Comparison of ENCODE assay signal across 19 mouse cellular contexts in the genomic region with DNA sequence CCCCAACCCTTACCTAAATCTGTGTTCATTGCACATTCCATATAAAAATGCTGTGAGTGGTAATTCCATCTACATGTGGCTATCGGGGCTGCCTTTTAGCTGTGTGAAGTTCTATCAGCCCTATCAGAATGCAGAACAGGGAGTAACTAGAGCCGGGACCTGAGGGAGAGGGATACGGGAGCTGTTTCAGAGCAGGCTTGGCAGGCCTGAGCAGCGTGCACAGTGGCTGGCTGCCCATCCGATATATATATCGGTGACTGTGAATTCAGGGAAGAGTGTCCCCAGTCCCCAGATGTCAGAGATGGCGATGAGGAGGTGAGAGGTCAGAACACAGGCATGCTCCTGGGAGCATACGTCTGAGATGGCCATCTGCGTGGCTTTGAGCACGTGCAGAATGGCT.
DNase-seq lines count a peak whose midpoint lies in the region; ATAC-seq and TF ChIP-seq lines count a peak whose summit lies in the region.
"Had no signal": no experiment of that assay in that cellular context is flagged by ENCODE, and none has a peak within 500 bp of the region (broad histone marks: within the 10 kb centered on the region; RNA-seq: fewer than 3 reads in every experiment).

No protein-coding gene starts in this region.

- 62% methylated on average over 10 of the region's 10 CpGs for WGBS in forebrain, embryonic 13.5 days
- 37% methylated on average over 10 of the region's 10 CpGs for WGBS in hindbrain, embryonic 13.5 days
- 52% methylated on average over 10 of the region's 10 CpGs for WGBS in midbrain, embryonic 16.5 days
- WGBS in lung, postnatal 0 days: 73% methylated on average over 10 of the region's 10 CpGs

- peaks cover 15% of the 10 kb centered on the region for H3K4me1 ChIP-seq in forebrain, embryonic 13.5 days
- peaks cover 15% of the 10 kb centered on the region for H3K4me1 ChIP-seq in hindbrain, embryonic 13.5 days (replicated peaks)
- H3K4me1 ChIP-seq in midbrain, embryonic 16.5 days (ENCODE audit: control insufficient read depth, insufficient read depth, low read length): no peaks in the 10 kb centered on the region; the same call in 1 of the 2 replicates
- peaks cover 6% of the 10 kb centered on the region; the same call in 1 of the 2 replicates for H3K4me1 ChIP-seq in lung, postnatal 0 days (ENCODE audit: insufficient read depth, low read depth, low read length)
- H3K4me1 ChIP-seq: embryonic facial prominence, embryonic 15.5 days had no signal

- H3K9me3 ChIP-seq in forebrain, embryonic 13.5 days (replicated peaks): no peaks in the 10 kb centered on the region
- H3K9me3 ChIP-seq in hindbrain, embryonic 13.5 days: no peaks in the 10 kb centered on the region
- H3K9me3 ChIP-seq in midbrain, embryonic 16.5 days (replicated peaks; ENCODE audit: control insufficient read depth, low read length, poor library complexity, severe bottlenecking): no peaks in the 10 kb centered on the region
- H3K9me3 ChIP-seq in lung, postnatal 0 days (ENCODE audit: low read length): no peaks in the 10 kb centered on the region
- H3K9me3 ChIP-seq: embryonic facial prominence, embryonic 15.5 days; neural tube, embryonic 13.5 days had no signal

- H3K9ac ChIP-seq in forebrain, embryonic 13.5 days: no peak overlapping the region
- H3K9ac ChIP-seq in hindbrain, embryonic 13.5 days: no peak overlapping the region
- no peak overlapping the region for H3K9ac ChIP-seq in midbrain, embryonic 16.5 days (ENCODE audit: low read depth, low read length)
- H3K9ac ChIP-seq in lung, postnatal 0 days (replicated peaks; ENCODE audit: low read depth): no peak overlapping the region
- H3K9ac ChIP-seq: embryonic facial prominence, embryonic 15.5 days; neural tube, embryonic 13.5 days had no signal

- DNase-seq in heart, adult 11 months: peak; percentile 81
- DNase-seq in heart, adult 8-10 months (ENCODE audit: low spot score): no peak
- no peak for DNase-seq in lung, postnatal 10 days
- no peak for DNase-seq in lung, postnatal 0 days (ENCODE audit: low spot score)
- DNase-seq: adrenal gland, postnatal 10 days; cerebellum, adult 18-20 months; heart, adult 2 months; kidney, adult 8-10 months; kidney, postnatal 36 days; lung, adult 2 months; right cerebral cortex, postnatal 25 days had no signal

- no peak for TF ChIP-seq EP300 in lung, postnatal 0 days (IDR thresholded peaks at IDR 0.05)

- no peaks in the 10 kb centered on the region for H3K36me3 ChIP-seq in forebrain, embryonic 13.5 days (ENCODE audit: poor library complexity, severe bottlenecking)
- no peaks in the 10 kb centered on the region for H3K36me3 ChIP-seq in hindbrain, embryonic 13.5 days
- H3K36me3 ChIP-seq in midbrain, embryonic 16.5 days (ENCODE audit: control insufficient read depth, insufficient read depth, low read length): no peaks in the 10 kb centered on the region
- H3K36me3 ChIP-seq in lung, postnatal 0 days (ENCODE audit: insufficient read depth, low read length): no peaks in the 10 kb centered on the region
- H3K36me3 ChIP-seq: embryonic facial prominence, embryonic 15.5 days; neural tube, embryonic 13.5 days had no signal

- TF ChIP-seq CTCF in lung, postnatal 0 days (IDR thresholded peaks at IDR 0.05): no peak

- no peaks in the 10 kb centered on the region for H3K27me3 ChIP-seq in forebrain, embryonic 13.5 days
- no peaks in the 10 kb centered on the region for H3K27me3 ChIP-seq in hindbrain, embryonic 13.5 days
- H3K27me3 ChIP-seq in midbrain, embryonic 16.5 days (ENCODE audit: control insufficient read depth, insufficient read depth, low read depth, low read length): no peaks in the 10 kb centered on the region
- H3K27me3 ChIP-seq in lung, postnatal 0 days (replicated peaks; ENCODE audit: insufficient read depth, low read length): no peaks in the 10 kb centered on the region
- H3K27me3 ChIP-seq: CH12.LX; embryonic facial prominence, embryonic 15.5 days; neural tube, embryonic 13.5 days had no signal

- peak; percentile 65 for ATAC-seq in forebrain, embryonic 13.5 days
- ATAC-seq in hindbrain, embryonic 13.5 days (ENCODE audit: low FRiP score): peak; percentile 36; the same call in 1 of the 2 replicates
- ATAC-seq in midbrain, embryonic 16.5 days: peak; percentile 66; the same call in 1 of the 2 replicates
- no peak for ATAC-seq in lung, postnatal 0 days

- H3K4me2 ChIP-seq in forebrain, embryonic 13.5 days: no peak overlapping the region
- no peak overlapping the region for H3K4me2 ChIP-seq in hindbrain, embryonic 13.5 days
- no peak overlapping the region for H3K4me2 ChIP-seq in midbrain, embryonic 16.5 days (ENCODE audit: low read length)
- no peak overlapping the region for H3K4me2 ChIP-seq in lung, postnatal 0 days (replicated peaks; ENCODE audit: low read depth, low read length)
- H3K4me2 ChIP-seq: embryonic facial prominence, embryonic 15.5 days; neural tube, embryonic 13.5 days had no signal

- H3K4me3 ChIP-seq in forebrain, embryonic 13.5 days: no peak overlapping the region
- no peak overlapping the region for H3K4me3 ChIP-seq in hindbrain, embryonic 13.5 days
- H3K4me3 ChIP-seq in midbrain, embryonic 16.5 days (ENCODE audit: low read depth, low read length): no peak overlapping the region
- no peak overlapping the region for H3K4me3 ChIP-seq in lung, postnatal 0 days (ENCODE audit: low read depth, low read length)
- H3K4me3 ChIP-seq: embryonic facial prominence, embryonic 15.5 days; heart, adult 2 months; neural tube, embryonic 13.5 days had no signal

- H3K27ac ChIP-seq in forebrain, embryonic 13.5 days: peak overlapping the region; percentile 67
- H3K27ac ChIP-seq in hindbrain, embryonic 13.5 days: 0 out of 2 replicates have a peak overlapping the region, but pooled peaks have one; percentile 14
- H3K27ac ChIP-seq in midbrain, embryonic 16.5 days (ENCODE audit: low read length): peak overlapping the region; percentile 34; the same call in 1 of the 2 replicates
- no peak overlapping the region for H3K27ac ChIP-seq in lung, postnatal 0 days (ENCODE audit: low read length)
- H3K27ac ChIP-seq: embryonic facial prominence, embryonic 15.5 days; heart, adult 2 months; macrophage; neural tube, embryonic 13.5 days; stomach, postnatal 0 days had no signal
